Mouse (Mus musculus): ENCODE measurements around the gene Opalin.
A peak's percentile ranks its signal among the peaks of the same experiment; 100 is the strongest.

Opalin gene

GRCm38 (mm10) chr19:41015951-41016716, 60.8 kb downstream of the Opalin start:
- peak; percentile 35 for DNase-seq (ENCODE audit: low spot score)

GRCm38 (mm10) chr19:41014003-41014402, 62.9 kb downstream of the Opalin start:
- DNase-seq (ENCODE audit: low spot score): no peak

DNA sequence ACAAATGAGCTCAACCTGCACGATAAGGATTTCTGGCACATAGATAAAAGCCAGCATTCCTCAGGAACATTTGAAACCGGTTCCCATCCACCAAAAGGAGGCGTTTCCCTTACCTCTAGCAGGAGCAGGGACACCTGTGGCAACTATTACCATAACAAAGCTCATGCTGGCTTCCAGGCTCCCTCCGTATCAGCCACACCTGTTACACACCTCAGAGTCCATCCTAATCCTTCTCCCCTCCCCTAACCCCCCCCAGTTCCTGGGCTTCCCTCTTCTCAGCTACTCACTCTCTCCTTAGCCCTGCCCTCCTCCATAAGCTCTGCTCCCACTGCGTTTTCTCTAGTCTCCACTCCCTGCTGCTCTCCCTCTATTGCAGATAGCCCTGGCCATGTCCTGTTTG, 63.3 kb downstream of the Opalin start:
- DNase-seq (ENCODE audit: low spot score): no peak

All from urinary bladder, postnatal 25 days (tissue).